Mouse (Mus musculus) intestine, postnatal 0 days (tissue): ENCODE results near the gene Rtp1. TPM values are rescaled to one million over a fixed set of nuclear protein-coding genes. Genes with fewer than 3 reads are reported as not detected.

Experiments
- ATAC-seq: fragments of 200-750 bp; cut with Nextera tagmentation; 2 replicates; pipeline ENCODE4 v1.8.0; 2017; ENCODE audit warnings: mild to moderate bottlenecking, moderate TSS enrichment, moderate library complexity
- H3K27ac ChIP-seq: fragments of 300-500 bp; sonication (generic); 2 replicates; pipeline ENCODE4 v1.5.1; 2014; ENCODE audit warnings: mild to moderate bottlenecking, low read depth, low read length, moderate library complexity
- H3K27me3 ChIP-seq: fragments of 300-500 bp; sonication (generic); replicated peaks from 2 replicates; pipeline ENCODE4 v1.6.1; 2014; ENCODE audit warnings: low read length, mixed read lengths; ENCODE audit not compliant: control insufficient read depth, insufficient read depth
- H3K36me3 ChIP-seq: fragments of 300-500 bp; sonication (generic); 2 replicates; pipeline ENCODE4 v1.6.1; 2014; ENCODE audit warnings: mild to moderate bottlenecking, moderate library complexity; ENCODE audit not compliant: control insufficient read depth, insufficient read depth
- H3K4me1 ChIP-seq: fragments of 300-500 bp; sonication (generic); replicated peaks from 2 replicates; pipeline ENCODE4 v1.6.1; 2014; ENCODE audit warnings: antibody characterized with exemption, low read length, mixed read lengths; ENCODE audit not compliant: control insufficient read depth, insufficient read depth
- H3K4me2 ChIP-seq: fragments of 300-500 bp; sonication (generic); replicated peaks from 2 replicates; pipeline ENCODE4 v1.6.1; 2014; ENCODE audit warnings: low read depth, mild to moderate bottlenecking, moderate library complexity
- H3K4me3 ChIP-seq: fragments of 300-500 bp; sonication (generic); 2 replicates; pipeline ENCODE4 v1.5.1; 2014; ENCODE audit warnings: low read depth, low read length
- H3K9ac ChIP-seq: fragments of 300-500 bp; sonication (generic); 2 replicates; pipeline ENCODE4 v1.6.1; 2014; ENCODE audit warnings: mild to moderate bottlenecking, low read depth, low read length
- H3K9me3 ChIP-seq: fragments of 300-500 bp; sonication (generic); 2 replicates; pipeline ENCODE4 v1.6.1; 2016; ENCODE audit warnings: mixed run types; ENCODE audit not compliant: control insufficient read depth
- CTCF ChIP-seq: sonication (generic); IDR thresholded peaks from 2 replicates; pipeline ENCODE4 v1.5.1; 2016; ENCODE audit warnings: low read depth, mild to moderate bottlenecking, control low read depth, antibody characterized with exemption, moderate library complexity
- WGBS: fragments of 180-500 bp; shearing (Covaris S2); extraction: QIAGEN DNeasy Blood & Tissue Kit; methylation state at CpG from one replicate; pipeline ENCODE4 v1.1.7; 2014; 5-methylcytosine and 5-hydroxymethylcytosine counted together
- polyA plus RNA-seq: library from polyadenylated mRNA; unstranded; fragments of >200 nt; fragmentation: Nextera tagmentation; extraction: Ambion mirVana; gene quantifications from 2 replicates; pipeline ENCODE4 v1.2.1, GENCODE M21; 2015

Rtp1 gene
- polyA plus RNA-seq, 1 experiment from 2014 or later, result not detected

DNA sequence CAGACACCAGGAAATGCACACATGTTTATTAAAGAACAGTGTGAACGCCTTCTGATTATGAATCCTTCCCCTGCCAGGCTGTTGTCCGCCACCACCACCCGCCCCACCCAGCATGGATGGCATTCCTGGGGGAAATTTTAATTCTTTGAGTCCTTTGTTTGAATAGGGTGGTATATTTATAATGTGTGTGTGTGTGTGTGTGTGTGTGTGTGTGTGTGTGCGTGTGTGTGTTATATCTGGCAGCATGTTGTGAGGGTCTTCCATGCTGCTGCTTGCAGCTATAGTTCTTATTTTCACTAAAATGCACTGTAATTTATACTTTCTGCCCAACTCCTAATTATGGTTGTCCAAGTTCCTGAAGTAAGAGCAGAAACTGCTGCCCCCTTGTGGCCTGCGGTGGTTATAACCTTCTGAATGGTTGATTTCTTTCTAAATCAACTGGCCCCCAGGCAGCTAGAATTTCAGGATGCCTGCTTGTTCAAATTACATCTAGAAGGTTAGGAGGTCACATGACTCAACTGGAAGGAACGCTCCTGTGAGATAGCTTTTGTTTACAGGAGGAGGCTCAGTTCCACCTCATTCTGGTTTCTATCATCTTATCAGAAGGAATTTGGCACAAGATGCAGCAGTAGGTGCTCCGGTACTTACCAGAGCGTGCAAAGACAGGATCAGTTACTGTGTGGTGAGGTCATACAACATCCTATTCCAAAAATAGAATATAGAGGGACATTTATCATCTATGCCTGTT is 25.8 kb upstream of the Rtp1 start:
- no peaks in the 10 kb centered on the region for H3K27me3 ChIP-seq
- H3K9me3 ChIP-seq, result no peaks in the 10 kb centered on the region
- no peak overlapping the region for H3K27ac ChIP-seq
- H3K4me3 ChIP-seq, result no peak overlapping the region
- no peak overlapping the region for H3K9ac ChIP-seq
- TF ChIP-seq CTCF, result peak; percentile 87
- ATAC-seq, result no peak
- H3K4me1 ChIP-seq, result no peaks in the 10 kb centered on the region
- H3K36me3 ChIP-seq, result no peaks in the 10 kb centered on the region
- no peak overlapping the region for H3K4me2 ChIP-seq
- WGBS, result 38% methylated on average over 8 of the region's 8 CpGs

DNA sequence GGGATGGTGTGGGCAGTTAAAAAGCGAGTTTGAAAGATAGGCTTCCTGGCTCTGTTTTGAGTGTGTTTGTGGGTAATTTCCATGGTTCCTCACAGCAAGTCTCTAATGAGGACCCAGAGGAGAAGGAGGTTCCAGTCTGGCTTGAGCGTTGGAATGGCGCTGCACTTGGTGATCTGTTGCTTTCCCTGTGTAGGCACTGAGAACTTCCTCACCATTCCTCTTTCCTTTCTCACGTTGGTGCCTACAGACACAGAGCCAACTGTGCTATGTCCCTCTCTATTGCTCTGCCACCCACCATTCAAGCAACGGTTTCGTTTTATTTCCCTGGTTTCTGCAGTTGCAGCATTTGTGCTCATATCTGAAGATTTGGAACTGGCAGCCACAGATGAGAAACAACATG is 16.0 kb upstream of the Rtp1 start:
- no peaks in the 10 kb centered on the region for H3K27me3 ChIP-seq
- H3K27ac ChIP-seq, result no peak overlapping the region
- WGBS, result 84% methylated on average over 6 of the region's 6 CpGs
- no peak for ATAC-seq
- H3K4me1 ChIP-seq, result no peaks in the 10 kb centered on the region
- H3K9ac ChIP-seq, result no peak overlapping the region
- no peak overlapping the region for H3K4me3 ChIP-seq
- no peaks in the 10 kb centered on the region for H3K9me3 ChIP-seq
- TF ChIP-seq CTCF, result no peak
- H3K4me2 ChIP-seq, result no peak overlapping the region
- H3K36me3 ChIP-seq, result no peaks in the 10 kb centered on the region

DNA sequence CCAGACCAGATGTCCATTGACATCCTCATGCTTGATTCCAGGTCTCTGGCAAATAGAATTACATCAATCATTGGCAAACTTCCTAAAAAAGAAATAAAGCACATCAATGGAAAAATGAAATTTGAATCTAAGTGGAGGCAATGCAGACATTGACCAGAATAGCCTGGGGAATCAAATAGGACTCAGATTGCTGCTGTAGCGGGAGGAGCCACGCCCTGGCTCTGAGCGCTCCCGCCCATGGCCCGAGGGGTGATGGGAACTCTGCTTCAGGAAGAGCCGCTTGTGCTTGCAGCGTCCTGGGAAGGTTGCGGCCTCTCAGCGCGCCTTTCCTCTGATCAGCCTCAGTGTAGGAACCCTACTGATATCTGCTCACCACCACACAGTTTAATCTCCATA is 12.7 kb upstream of the Rtp1 start:
- Histone ChIP-seq H3K9me3 (no peaks in the 10 kb centered on the region), H3K4me3 (no peak overlapping the region), H3K4me2 (peak overlapping the region; percentile 55), H3K27me3 (no peaks in the 10 kb centered on the region), H3K9ac (no peak overlapping the region), H3K27ac (no peak overlapping the region), H3K36me3 (no peaks in the 10 kb centered on the region), H3K4me1 (0 out of 2 replicates have a peak, but pooled peaks cover 3% of the 10 kb centered on the region)
- peak; percentile 72 for ATAC-seq
- whole genome bisulfite sequencing, result 36% methylated on average over 10 of the region's 10 CpGs
- no peak for TF ChIP-seq CTCF

DNA sequence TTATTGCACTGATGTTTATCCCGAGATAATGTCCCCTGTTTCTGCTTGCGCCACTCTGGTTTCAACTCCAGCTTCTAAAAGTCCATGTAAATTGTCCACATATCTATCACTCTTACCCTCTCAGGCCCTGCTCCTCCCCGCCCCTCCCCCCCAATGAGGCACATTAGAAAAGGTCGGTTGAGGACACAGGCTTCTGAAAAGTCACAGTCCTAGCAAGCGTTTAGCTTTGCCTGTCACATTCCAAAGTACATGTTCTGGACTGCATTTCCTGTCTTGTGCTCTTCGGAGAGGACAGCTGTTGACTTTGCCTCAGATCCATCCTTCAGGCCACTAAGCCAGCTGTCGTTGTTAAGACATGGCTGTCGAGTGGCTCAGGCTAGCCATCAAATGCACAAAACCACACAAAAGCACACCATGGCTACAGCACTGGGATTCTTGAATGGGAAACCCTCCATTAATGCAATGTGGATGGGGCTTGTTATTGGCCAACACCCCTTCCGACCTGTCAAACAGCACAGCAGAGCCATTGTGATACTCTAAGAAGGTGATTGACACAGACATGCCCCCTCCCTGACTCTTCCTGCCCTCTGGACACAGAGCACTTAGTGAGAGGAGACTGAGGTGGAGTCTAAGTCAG is 12.2 kb upstream of the Rtp1 start:
- Histone ChIP-seq H3K9me3 (no peaks in the 10 kb centered on the region), H3K27ac (no peak overlapping the region), H3K9ac (no peak overlapping the region), H3K4me1 (0 out of 2 replicates have a peak, but pooled peaks cover 3% of the 10 kb centered on the region), H3K27me3 (no peaks in the 10 kb centered on the region), H3K4me2 (peak overlapping the region; percentile 55), H3K36me3 (no peaks in the 10 kb centered on the region), H3K4me3 (no peak overlapping the region)
- 39% methylated on average over 9 of the region's 9 CpGs for WGBS
- peak; percentile 67 for ATAC-seq
- TF ChIP-seq CTCF, result no peak

DNA sequence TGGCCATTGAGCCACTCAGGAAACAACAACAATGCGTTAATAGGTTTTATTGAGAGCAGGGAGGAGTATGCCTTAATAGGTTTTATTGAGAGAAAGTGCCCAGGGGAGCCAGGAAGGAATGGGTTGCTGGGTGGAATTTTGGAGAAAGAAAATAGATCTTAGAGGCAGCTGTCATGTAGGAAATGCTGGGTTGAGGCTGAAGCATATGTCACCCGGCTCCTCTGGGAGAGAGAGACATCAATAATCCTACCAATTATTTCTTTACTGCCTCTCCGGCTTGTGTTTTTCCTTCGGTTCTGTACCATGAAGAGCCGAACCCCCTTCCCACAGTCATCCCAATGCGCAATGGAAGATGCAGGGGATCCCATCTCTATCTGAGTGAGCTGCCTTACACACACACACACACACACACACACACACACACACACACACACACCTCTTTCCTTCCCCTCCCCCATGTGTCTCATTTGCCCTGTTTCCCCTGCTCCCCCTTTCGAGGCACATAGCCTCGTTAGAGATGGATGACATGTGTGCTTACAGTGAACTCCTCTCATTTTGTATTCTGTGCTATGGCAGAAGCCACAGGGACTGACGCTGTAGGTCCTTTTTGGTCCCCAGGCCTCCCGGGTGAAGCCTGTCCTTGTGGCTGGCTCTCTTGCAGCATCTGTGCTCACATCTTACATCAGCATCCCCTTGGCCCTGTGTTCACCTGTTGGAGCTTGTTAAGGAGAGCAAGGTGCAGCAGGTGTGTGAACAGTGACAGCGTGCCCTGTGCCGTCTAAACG is 11.3 kb upstream of the Rtp1 start:
- Histone ChIP-seq H3K36me3 (no peaks in the 10 kb centered on the region), H3K9me3 (no peaks in the 10 kb centered on the region), H3K4me3 (no peak overlapping the region), H3K4me2 (no peak overlapping the region), H3K27ac (no peak overlapping the region), H3K9ac (no peak overlapping the region), H3K4me1 (0 out of 2 replicates have a peak, but pooled peaks cover 3% of the 10 kb centered on the region), H3K27me3 (no peaks in the 10 kb centered on the region)
- ATAC-seq, result no peak
- no peak for TF ChIP-seq CTCF
- WGBS, result 78% methylated on average over 13 of the region's 13 CpGs

DNA sequence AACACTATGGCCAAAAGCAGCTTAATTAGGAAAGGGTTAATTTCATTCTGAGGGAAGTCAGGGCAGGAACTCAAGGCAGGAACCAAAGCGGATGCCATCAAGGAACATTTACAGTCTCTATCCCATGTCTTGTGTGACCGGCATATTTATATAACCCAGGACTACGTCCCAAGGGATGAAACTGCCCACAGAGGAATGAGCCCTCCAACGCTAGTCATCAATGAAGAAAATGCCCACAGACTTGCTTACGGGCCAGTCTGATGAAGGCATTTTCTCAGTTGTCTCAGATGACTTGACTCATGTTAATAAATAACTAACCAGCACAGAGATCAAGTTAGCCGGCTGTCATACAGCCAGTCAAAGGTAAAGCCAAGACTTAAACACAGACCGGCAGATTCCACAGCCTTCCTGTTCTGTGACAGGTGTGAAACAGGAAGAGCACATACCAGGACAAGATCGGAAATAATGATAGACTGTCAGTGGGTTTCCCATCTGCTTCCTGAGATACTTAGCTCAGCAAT is 9.3 kb upstream of the Rtp1 start:
- Histone ChIP-seq H3K4me3 (no peak overlapping the region), H3K27ac (no peak overlapping the region), H3K4me1 (0 out of 2 replicates have a peak, but pooled peaks cover 3% of the 10 kb centered on the region), H3K9me3 (no peaks in the 10 kb centered on the region), H3K36me3 (no peaks in the 10 kb centered on the region), H3K27me3 (no peaks in the 10 kb centered on the region), H3K9ac (no peak overlapping the region), H3K4me2 (no peak overlapping the region; the same call in 1 of the 2 replicates)
- ATAC-seq, result no peak; the same call in 1 of the 2 replicates
- WGBS, result 61% methylated on average over 8 of the region's 8 CpGs
- no peak for TF ChIP-seq CTCF
